Mouse (Mus musculus) heart, adult 2 months (tissue): ENCODE data around the gene Ptgs1. TPM values are rescaled to one million over a fixed set of nuclear protein-coding genes. Genes with fewer than 3 reads are reported as not detected.

Experiments
- DNase-seq, 2 experiments: peaks; one replicate each; pipeline ENCODE4 v3.0.0; 2021
- H3K27ac ChIP-seq: fragments of 200-600 bp; 2 replicates; pipeline ENCODE4 v1.8.1; 2022
- H3K27me3 ChIP-seq: fragments of 200-500 bp; 2 replicates; pipeline ENCODE4 v1.6.1; 2012; ENCODE audit warnings: mild to moderate bottlenecking, low read length, inconsistent platforms, mixed read lengths; ENCODE audit not compliant: control insufficient read depth, insufficient read depth
- H3K36me3 ChIP-seq: fragments of 200-500 bp; 2 replicates; pipeline ENCODE4 v1.6.1; 2012; ENCODE audit warnings: low read length, inconsistent platforms; ENCODE audit not compliant: control insufficient read depth, insufficient read depth
- H3K4me1 ChIP-seq: fragments of 200-500 bp; 2 replicates; pipeline ENCODE4 v1.6.1; 2011; ENCODE audit warnings: low read length; ENCODE audit not compliant: control insufficient read depth, insufficient read depth
- H3K4me3 ChIP-seq: fragments of 200-600 bp; 2 replicates; pipeline ENCODE4 v1.8.1; 2022
- H3K79me2 ChIP-seq: fragments of 200-500 bp; replicated peaks from 2 replicates; pipeline ENCODE4 v1.6.1; 2012; ENCODE audit warnings: mild to moderate bottlenecking, inconsistent platforms, low read length, moderate library complexity, mixed read lengths; ENCODE audit not compliant: control insufficient read depth, insufficient read depth
- H3K9ac ChIP-seq: fragments of 200-500 bp; 2 replicates; pipeline ENCODE4 v1.6.1; 2012; ENCODE audit warnings: low read depth, mild to moderate bottlenecking, control low read depth, inconsistent platforms, low read length, mixed read lengths
- CTCF ChIP-seq: fragments of 200-600 bp; IDR thresholded peaks from 2 replicates; pipeline ENCODE4 v1.8.1; 2022; ENCODE audit warnings: antibody characterized with exemption, mild to moderate bottlenecking, moderate library complexity
- EP300 ChIP-seq: fragments of 200-500 bp; IDR thresholded peaks from 2 replicates; pipeline ENCODE4 v1.6.1; 2011; ENCODE audit warnings: low read depth, low read length, control low read depth; ENCODE audit not compliant: insufficient read depth
- POLR2A ChIP-seq: fragments of 200-500 bp; IDR thresholded peaks from 2 replicates; pipeline ENCODE4 v1.6.1; 2011; ENCODE audit warnings: mild to moderate bottlenecking, low read depth, low read length, control low read depth; ENCODE audit not compliant: insufficient read depth
- WGBS: fragments of 180-500 bp; shearing (Covaris S2); methylation state at CpG from one replicate; pipeline ENCODE4 v1.1.7; 2018; 5-methylcytosine and 5-hydroxymethylcytosine counted together
- intact Hi-C: fragments of 180-260 bp; cut with DNase I; formaldehyde crosslinking; loops from one replicate; pipeline ENCODE4 v1.15.1; 2025
- polyA plus RNA-seq: library from polyadenylated mRNA; depleted of rRNA; stranded (reverse); fragments of >200 nt; gene quantifications from 2 replicates; pipeline ENCODE4 v1.2.3, GENCODE M21; 2012
- total RNA-seq, 2 experiments: library from RNA; stranded (reverse); gene quantifications; 2 replicates each; pipeline ENCODE4 v1.2.3; 2021

Ptgs1 gene
- total and polyA plus RNA-seq, 3 experiments: 14.4 to 20.0 (median 15.8) TPM

GRCm38 (mm10) chr2:36216953-36217573 is 13.2 kb upstream of the Ptgs1 start:
- no peak overlapping the region for H3K4me3 ChIP-seq
- no peaks in the 10 kb centered on the region for H3K36me3 ChIP-seq
- no peaks in the 10 kb centered on the region for H3K79me2 ChIP-seq
- intact Hi-C loops: no loop called here
- WGBS: 46% methylated on average over 4 of the region's 4 CpGs
- no peak overlapping the region for H3K27ac ChIP-seq
- peaks cover 14% of the 10 kb centered on the region for H3K4me1 ChIP-seq
- peak in 1 of 2 experiments; percentile 36 for DNase-seq
- no peaks in the 10 kb centered on the region for H3K27me3 ChIP-seq
- H3K9ac ChIP-seq: no peak overlapping the region
- TF ChIP-seq POLR2A (no peak), CTCF (no peak), EP300 (no peak)

- no peak overlapping the region for H3K27ac ChIP-seq
- H3K9ac ChIP-seq: no peak overlapping the region
- WGBS: 33% methylated on average over 5 of the region's 5 CpGs
- H3K4me1 ChIP-seq: peaks cover 14% of the 10 kb centered on the region
- no peaks in the 10 kb centered on the region for H3K79me2 ChIP-seq
- no peaks in the 10 kb centered on the region for H3K27me3 ChIP-seq
- no peaks in the 10 kb centered on the region for H3K36me3 ChIP-seq
- intact Hi-C loops: no loop called here
- no peak overlapping the region for H3K4me3 ChIP-seq
- DNase-seq: no peak
- TF ChIP-seq EP300 (no peak), CTCF (no peak), POLR2A (no peak)
Measured at GRCm38 (mm10) chr2:36217692-36218233, 12.5 kb upstream of the Ptgs1 start.

GRCm38 (mm10) chr2:36220106-36220505 is 10.1 kb upstream of the Ptgs1 start:
- WGBS: 90% methylated on average over 8 of the region's 8 CpGs
- Histone ChIP-seq H3K36me3 (no peaks in the 10 kb centered on the region), H3K4me3 (no peak overlapping the region), H3K27me3 (no peaks in the 10 kb centered on the region), H3K4me1 (peaks cover 8% of the 10 kb centered on the region), H3K9ac (no peak overlapping the region), H3K27ac (no peak overlapping the region), H3K79me2 (no peaks in the 10 kb centered on the region)
- DNase-seq: no peak
- TF ChIP-seq EP300 (no peak), POLR2A (no peak), CTCF (no peak)
- intact Hi-C loops: no loop called here

GRCm38 (mm10) chr2:36220891-36221290 is 9.3 kb upstream of the Ptgs1 start:
- TF ChIP-seq POLR2A (no peak), CTCF (no peak), EP300 (no peak)
- Histone ChIP-seq H3K9ac (no peak overlapping the region), H3K4me1 (peaks cover 8% of the 10 kb centered on the region), H3K79me2 (no peaks in the 10 kb centered on the region), H3K27ac (no peak overlapping the region), H3K27me3 (no peaks in the 10 kb centered on the region), H3K36me3 (no peaks in the 10 kb centered on the region), H3K4me3 (no peak overlapping the region)
- no peak for DNase-seq
- 45% methylated on average over 4 of the region's 4 CpGs for WGBS
- intact Hi-C loops: no loop called here

- Histone ChIP-seq H3K79me2 (no peaks in the 10 kb centered on the region), H3K27me3 (no peaks in the 10 kb centered on the region), H3K9ac (no peak overlapping the region), H3K4me3 (no peak overlapping the region), H3K4me1 (peaks cover 6% of the 10 kb centered on the region), H3K36me3 (no peaks in the 10 kb centered on the region), H3K27ac (no peak overlapping the region)
- 72% methylated on average over 7 of the region's 7 CpGs for WGBS
- intact Hi-C loops: no loop called here
- TF ChIP-seq EP300: no peak
- DNase-seq: no peak
Measured at GRCm38 (mm10) chr2:36222168-36222848, 7.9 kb upstream of the Ptgs1 start.

- H3K36me3 ChIP-seq: no peaks in the 10 kb centered on the region
- DNase-seq: no peak
- intact Hi-C loops: no loop called here
- no peak overlapping the region for H3K9ac ChIP-seq
- H3K4me1 ChIP-seq: no peaks in the 10 kb centered on the region
- H3K4me3 ChIP-seq: no peak overlapping the region
- no peak for TF ChIP-seq EP300
- TF ChIP-seq POLR2A: no peak
- no peak for TF ChIP-seq CTCF
- no peaks in the 10 kb centered on the region for H3K79me2 ChIP-seq
- H3K27ac ChIP-seq: no peak overlapping the region
- H3K27me3 ChIP-seq: no peaks in the 10 kb centered on the region
Measured at GRCm38 (mm10) chr2:36223436-36223835, 6.8 kb upstream of the Ptgs1 start.
